Mouse (Mus musculus): ENCODE measurements around the gene Tnfrsf13c. TPM values are rescaled to one million over a fixed set of nuclear protein-coding genes. Genes with fewer than 3 reads are reported as not detected.

Tnfrsf13c gene
- polyA plus RNA-seq, 1 experiment = 0.93 TPM

DNA sequence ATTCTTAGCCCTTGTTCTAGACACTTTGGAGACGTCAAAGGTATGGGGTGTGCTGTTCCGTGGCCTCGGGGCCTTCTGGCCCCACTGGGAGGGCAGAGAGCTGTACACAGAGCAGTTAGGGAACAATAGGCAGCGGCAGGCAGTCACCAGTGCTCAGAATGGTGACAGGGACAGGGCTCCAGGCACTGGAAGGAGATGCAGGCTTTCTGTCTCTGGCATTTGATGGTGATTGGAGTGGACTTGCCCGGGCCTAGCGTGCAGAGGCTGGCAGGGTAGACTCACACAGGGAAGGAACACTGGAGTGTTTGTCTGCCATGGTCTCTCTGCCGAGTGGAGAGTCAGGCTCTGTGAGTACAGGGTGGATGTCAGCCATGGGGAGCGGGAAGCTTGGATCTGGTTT is 31.6 kb downstream of the Tnfrsf13c start:
- TF ChIP-seq POLR2A (IDR thresholded peaks at IDR 0.05; ENCODE audit: borderline replicate concordance, insufficient read depth, low read length) (no peak), CTCF (IDR thresholded peaks at IDR 0.05; ENCODE audit: borderline replicate concordance, insufficient read depth, low read depth, low read length) (no peak)

GRCm38 (mm10) chr15:82188481-82189240 is 35.5 kb downstream of the Tnfrsf13c start:
- DNase-seq = peak in 1 of 2 experiments; percentile 42

More for the DNA sequence above, 31.6 kb downstream of the Tnfrsf13c start:
- H3K27me3 ChIP-seq (ENCODE audit: control insufficient read depth, insufficient read depth, low read length) = no peaks in the 10 kb centered on the region
- 43% methylated on average over 8 of the region's 8 CpGs for WGBS
- H3K27ac ChIP-seq (ENCODE audit: insufficient read depth, low read length) = no peak overlapping the region
- no peak for DNase-seq
- H3K4me1 ChIP-seq (ENCODE audit: control insufficient read depth, insufficient read depth, low read length) = peaks cover 18% of the 10 kb centered on the region
- no peak overlapping the region for H3K4me3 ChIP-seq (replicated peaks; ENCODE audit: insufficient read depth, low read depth, low read length)

GRCm38 (mm10) chr15:82187924-82188323 is 36.2 kb downstream of the Tnfrsf13c start:
- no peak for TF ChIP-seq POLR2A (IDR thresholded peaks at IDR 0.05; ENCODE audit: borderline replicate concordance, insufficient read depth, low read length)
- H3K4me3 ChIP-seq (replicated peaks; ENCODE audit: insufficient read depth, low read depth, low read length) = no peak overlapping the region
- WGBS = 88% methylated on average over 1 of the region's 1 CpGs

More at GRCm38 (mm10) chr15:82188481-82189240, 35.5 kb downstream of the Tnfrsf13c start:
- Histone ChIP-seq H3K4me1 (ENCODE audit: control insufficient read depth, insufficient read depth, low read length) (peaks cover 13% of the 10 kb centered on the region), H3K27me3 (ENCODE audit: control insufficient read depth, insufficient read depth, low read length) (no peaks in the 10 kb centered on the region), H3K4me3 (replicated peaks; ENCODE audit: insufficient read depth, low read depth, low read length) (no peak overlapping the region), H3K27ac (ENCODE audit: insufficient read depth, low read length) (no peak overlapping the region)
- WGBS = 32% methylated on average over 10 of the region's 10 CpGs
- no peak for TF ChIP-seq CTCF (IDR thresholded peaks at IDR 0.05; ENCODE audit: borderline replicate concordance, insufficient read depth, low read depth, low read length)
- TF ChIP-seq POLR2A (IDR thresholded peaks at IDR 0.05; ENCODE audit: borderline replicate concordance, insufficient read depth, low read length) = no peak

GRCm38 (mm10) chr15:82187401-82187800 is 36.8 kb downstream of the Tnfrsf13c start:
- no peak for DNase-seq
- WGBS = 90% methylated on average over 4 of the region's 4 CpGs
- TF ChIP-seq POLR2A (IDR thresholded peaks at IDR 0.05; ENCODE audit: borderline replicate concordance, insufficient read depth, low read length) (no peak), CTCF (IDR thresholded peaks at IDR 0.05; ENCODE audit: borderline replicate concordance, insufficient read depth, low read depth, low read length) (no peak)
- Histone ChIP-seq H3K27ac (ENCODE audit: insufficient read depth, low read length) (no peak overlapping the region), H3K4me1 (ENCODE audit: control insufficient read depth, insufficient read depth, low read length) (peaks cover 13% of the 10 kb centered on the region), H3K27me3 (ENCODE audit: control insufficient read depth, insufficient read depth, low read length) (no peaks in the 10 kb centered on the region), H3K4me3 (replicated peaks; ENCODE audit: insufficient read depth, low read depth, low read length) (no peak overlapping the region)

More at GRCm38 (mm10) chr15:82187924-82188323, 36.2 kb downstream of the Tnfrsf13c start:
- H3K4me1 ChIP-seq (ENCODE audit: control insufficient read depth, insufficient read depth, low read length) = peaks cover 13% of the 10 kb centered on the region
- H3K27ac ChIP-seq (ENCODE audit: insufficient read depth, low read length) = no peak overlapping the region
- DNase-seq = no peak
- no peaks in the 10 kb centered on the region for H3K27me3 ChIP-seq (ENCODE audit: control insufficient read depth, insufficient read depth, low read length)

GRCm38 (mm10) chr15:82186931-82187330 is 37.2 kb downstream of the Tnfrsf13c start:
- peaks cover 13% of the 10 kb centered on the region for H3K4me1 ChIP-seq (ENCODE audit: control insufficient read depth, insufficient read depth, low read length)
- H3K4me3 ChIP-seq (replicated peaks; ENCODE audit: insufficient read depth, low read depth, low read length) = no peak overlapping the region
- DNase-seq = no peak
- no peak for TF ChIP-seq CTCF (IDR thresholded peaks at IDR 0.05; ENCODE audit: borderline replicate concordance, insufficient read depth, low read depth, low read length)
- no peak for TF ChIP-seq POLR2A (IDR thresholded peaks at IDR 0.05; ENCODE audit: borderline replicate concordance, insufficient read depth, low read length)
- WGBS = 72% methylated on average over 5 of the region's 5 CpGs
- H3K27ac ChIP-seq (ENCODE audit: insufficient read depth, low read length) = no peak overlapping the region
- no peaks in the 10 kb centered on the region for H3K27me3 ChIP-seq (ENCODE audit: control insufficient read depth, insufficient read depth, low read length)

DNA sequence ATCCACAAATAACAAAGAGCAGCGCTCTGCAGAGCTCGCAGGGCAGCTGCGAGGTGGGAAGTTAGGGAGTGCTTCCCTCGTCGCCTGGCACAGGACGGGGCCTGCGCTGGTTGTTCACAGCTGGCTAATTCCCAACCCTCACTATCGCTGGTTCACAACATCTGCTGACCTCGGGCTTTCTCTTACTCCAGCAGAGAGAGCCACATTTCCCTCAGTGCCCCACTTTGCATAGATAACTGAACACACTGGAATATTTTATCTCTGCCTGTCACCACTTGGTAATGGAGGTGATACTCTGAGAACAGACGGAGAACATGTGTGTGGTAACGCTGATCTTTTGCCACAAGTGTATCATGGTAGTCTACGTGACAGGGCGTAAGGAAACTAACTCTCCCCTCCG is 38.0 kb downstream of the Tnfrsf13c start:
- TF ChIP-seq CTCF (IDR thresholded peaks at IDR 0.05; ENCODE audit: borderline replicate concordance, insufficient read depth, low read depth, low read length) = no peak
- TF ChIP-seq POLR2A (IDR thresholded peaks at IDR 0.05; ENCODE audit: borderline replicate concordance, insufficient read depth, low read length) = no peak
- no peak overlapping the region for H3K4me3 ChIP-seq (replicated peaks; ENCODE audit: insufficient read depth, low read depth, low read length)
- DNase-seq = no peak
- 78% methylated on average over 14 of the region's 14 CpGs for WGBS
- no peaks in the 10 kb centered on the region for H3K27me3 ChIP-seq (ENCODE audit: control insufficient read depth, insufficient read depth, low read length)
- peaks cover 13% of the 10 kb centered on the region for H3K4me1 ChIP-seq (ENCODE audit: control insufficient read depth, insufficient read depth, low read length)
- no peak overlapping the region for H3K27ac ChIP-seq (ENCODE audit: insufficient read depth, low read length)

GRCm38 (mm10) chr15:82185062-82185783 is 38.9 kb downstream of the Tnfrsf13c start:
- H3K4me3 ChIP-seq (replicated peaks; ENCODE audit: insufficient read depth, low read depth, low read length) = no peak overlapping the region
- H3K27me3 ChIP-seq (ENCODE audit: control insufficient read depth, insufficient read depth, low read length) = no peaks in the 10 kb centered on the region
- 50% methylated on average over 14 of the region's 14 CpGs for WGBS
- H3K4me1 ChIP-seq (ENCODE audit: control insufficient read depth, insufficient read depth, low read length) = peaks cover 13% of the 10 kb centered on the region
- DNase-seq = no peak
- no peak overlapping the region for H3K27ac ChIP-seq (ENCODE audit: insufficient read depth, low read length)
- TF ChIP-seq POLR2A (IDR thresholded peaks at IDR 0.05; ENCODE audit: borderline replicate concordance, insufficient read depth, low read length) (no peak), CTCF (IDR thresholded peaks at IDR 0.05; ENCODE audit: borderline replicate concordance, insufficient read depth, low read depth, low read length) (no peak)
